Mouse (Mus musculus) liver, embryonic 12.5 days (tissue): ENCODE data around the gene Skil. TPM values are rescaled to one million over a fixed set of nuclear protein-coding genes. Genes with fewer than 3 reads are reported as not detected.

ENCODE experiments used
- ATAC-seq: fragments of 200-750 bp; cut with Nextera tagmentation; 2 replicates; pipeline ENCODE4 v1.8.0; 2017; ENCODE audit warnings: moderate number of reproducible peaks, mild to moderate bottlenecking, moderate library complexity
- H3K27ac ChIP-seq: fragments of 300-500 bp; sonication (generic); 2 replicates; pipeline ENCODE4 v1.5.1; 2016; ENCODE audit warnings: mild to moderate bottlenecking
- H3K27me3 ChIP-seq: fragments of 300-500 bp; sonication (generic); replicated peaks from 2 replicates; pipeline ENCODE4 v1.6.1; 2016; ENCODE audit warnings: mild to moderate bottlenecking, moderate library complexity
- H3K36me3 ChIP-seq: fragments of 300-500 bp; sonication (generic); 2 replicates; pipeline ENCODE4 v1.6.1; 2016; ENCODE audit warnings: mild to moderate bottlenecking, moderate library complexity
- H3K4me1 ChIP-seq: fragments of 300-500 bp; sonication (generic); 2 replicates; pipeline ENCODE4 v1.6.1; 2016
- H3K4me2 ChIP-seq: fragments of 300-500 bp; sonication (generic); 2 replicates; pipeline ENCODE4 v1.6.1; 2016; ENCODE audit warnings: mild to moderate bottlenecking, moderate library complexity
- H3K4me3 ChIP-seq: fragments of 300-500 bp; sonication (generic); 2 replicates; pipeline ENCODE4 v1.5.1; 2016; ENCODE audit warnings: mild to moderate bottlenecking, moderate library complexity
- H3K9ac ChIP-seq: fragments of 300-500 bp; sonication (generic); 2 replicates; pipeline ENCODE4 v1.6.1; 2016; ENCODE audit warnings: mild to moderate bottlenecking, moderate library complexity
- H3K9me3 ChIP-seq: fragments of 300-500 bp; sonication (generic); replicated peaks from 2 replicates; pipeline ENCODE4 v1.6.1; 2016; ENCODE audit warnings: mild to moderate bottlenecking, moderate library complexity
- WGBS: fragments of 180-500 bp; shearing (Covaris S2); methylation state at CpG from one replicate; pipeline ENCODE4 v1.1.7; 2016; ENCODE audit not compliant: insufficient replicate concordance; 5-methylcytosine and 5-hydroxymethylcytosine counted together
- polyA plus RNA-seq: library from polyadenylated mRNA; unstranded; fragments of >200 nt; fragmentation: Nextera tagmentation; extraction: Ambion mirVana; gene quantifications from 2 replicates; pipeline ENCODE4 v1.2.1, GENCODE M21; 2016

The Skil gene
- polyA plus RNA-seq, 1 experiment from 2014 or later, result 7.6 TPM

GRCm38 (mm10) chr3:31088789-31089775 is 5.8 kb upstream of the Skil start:
- H3K4me3 ChIP-seq, result no peak overlapping the region
- no peak overlapping the region for H3K9ac ChIP-seq
- WGBS, result 45% methylated on average over 10 of the region's 10 CpGs
- peaks cover 21% of the 10 kb centered on the region for H3K4me1 ChIP-seq
- no peak for ATAC-seq
- peaks cover 6% of the 10 kb centered on the region; the same call in 1 of the 2 replicates for H3K27me3 ChIP-seq
- no peaks in the 10 kb centered on the region for H3K9me3 ChIP-seq
- H3K36me3 ChIP-seq, result no peaks in the 10 kb centered on the region
- H3K27ac ChIP-seq, result no peak overlapping the region
- H3K4me2 ChIP-seq, result no peak overlapping the region

- WGBS, result 36% methylated on average over 7 of the region's 7 CpGs
- H3K36me3 ChIP-seq, result no peaks in the 10 kb centered on the region
- H3K9me3 ChIP-seq, result no peaks in the 10 kb centered on the region
- peaks cover 6% of the 10 kb centered on the region; the same call in 1 of the 2 replicates for H3K27me3 ChIP-seq
- no peak overlapping the region for H3K27ac ChIP-seq
- H3K4me2 ChIP-seq, result no peak overlapping the region
- peaks cover 21% of the 10 kb centered on the region for H3K4me1 ChIP-seq
- no peak overlapping the region for H3K9ac ChIP-seq
- ATAC-seq, result no peak
- no peak overlapping the region for H3K4me3 ChIP-seq
Measured at GRCm38 (mm10) chr3:31089956-31090355, 4.9 kb upstream of the Skil start.

GRCm38 (mm10) chr3:31093196-31093595 is 1.7 kb upstream of the Skil start:
- H3K4me1 ChIP-seq, result peaks cover 46% of the 10 kb centered on the region

DNA sequence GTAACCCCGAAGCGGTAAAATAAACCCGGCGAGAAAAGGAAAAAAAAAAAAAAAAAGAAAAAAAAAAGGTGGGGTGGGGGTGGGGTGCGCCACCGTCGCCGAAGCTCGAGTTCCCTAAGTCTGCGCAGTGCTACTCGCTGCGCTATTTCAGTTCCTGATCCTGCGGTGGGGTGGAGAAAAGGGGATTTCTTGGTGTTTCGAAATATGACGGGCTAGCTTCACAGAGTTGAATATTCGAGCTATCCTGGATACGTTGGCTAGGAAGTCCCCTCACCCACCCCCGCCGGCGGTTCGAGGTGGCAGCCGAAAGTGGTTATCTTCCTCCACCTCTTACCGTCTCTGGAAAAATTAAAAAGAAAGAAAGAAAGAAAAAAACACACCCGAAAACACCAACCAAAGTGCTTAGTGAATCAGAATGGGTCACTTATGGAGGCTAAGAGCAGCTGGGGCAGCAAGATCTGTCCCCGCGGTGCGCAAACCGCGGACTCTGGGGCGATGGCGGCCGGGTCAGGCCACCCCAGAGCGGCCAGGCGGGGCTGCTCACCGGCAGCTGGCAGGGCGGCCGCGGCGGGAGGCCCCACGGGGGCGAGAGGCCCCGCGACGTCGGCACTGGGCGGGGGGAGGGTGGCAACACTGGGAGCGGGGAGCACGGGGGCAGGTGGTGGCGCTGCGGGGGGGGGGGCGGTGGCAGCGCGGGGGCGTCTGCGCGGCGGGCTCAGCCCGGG is 1.1 kb upstream of the Skil start:
- Histone ChIP-seq H3K9ac (peak overlapping the region; percentile 98), H3K9me3 (no peaks in the 10 kb centered on the region), H3K4me3 (peak overlapping the region; percentile 88), H3K4me2 (peak overlapping the region; percentile 99), H3K27ac (peak overlapping the region; percentile 97), H3K36me3 (peaks cover 3% of the 10 kb centered on the region; the same call in 1 of the 2 replicates), H3K4me1 (peaks cover 46% of the 10 kb centered on the region), H3K27me3 (no peaks in the 10 kb centered on the region; the same call in 1 of the 2 replicates)
- WGBS, result under 1% methylated on average over 47 of the region's 58 CpGs
- peak; percentile 70 for ATAC-seq

More at GRCm38 (mm10) chr3:31093196-31093595, 1.7 kb upstream of the Skil start:
- H3K9ac ChIP-seq, result peak overlapping the region; percentile 98
- H3K4me3 ChIP-seq, result peak overlapping the region; percentile 88
- H3K36me3 ChIP-seq, result peaks cover 3% of the 10 kb centered on the region; the same call in 1 of the 2 replicates
- H3K9me3 ChIP-seq, result no peaks in the 10 kb centered on the region
- H3K27ac ChIP-seq, result peak overlapping the region; percentile 97; the same call in 1 of the 2 replicates
- 3% methylated on average over 13 of the region's 13 CpGs for WGBS
- H3K4me2 ChIP-seq, result peak overlapping the region; percentile 99
- no peaks in the 10 kb centered on the region; the same call in 1 of the 2 replicates for H3K27me3 ChIP-seq
- no peak for ATAC-seq

DNA sequence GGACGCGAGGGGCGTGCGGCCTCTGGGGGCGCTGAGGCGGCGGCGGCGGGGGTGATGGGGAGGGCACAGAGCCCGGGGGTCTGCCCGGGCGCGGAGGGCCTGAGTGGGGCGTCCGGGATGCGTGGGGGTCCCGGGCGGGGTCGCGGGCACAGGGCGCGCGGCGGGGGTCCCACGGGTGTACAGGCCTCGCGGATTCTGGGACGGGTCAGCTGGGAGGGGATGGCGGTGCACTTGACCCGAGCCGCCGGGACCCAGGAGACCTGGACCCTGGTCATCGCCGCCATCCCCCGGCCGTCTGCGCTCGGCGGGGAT is 277 bp downstream of the Skil start:
- peak overlapping the region; percentile 97 for H3K27ac ChIP-seq
- peaks cover 3% of the 10 kb centered on the region; the same call in 1 of the 2 replicates for H3K36me3 ChIP-seq
- peak overlapping the region; percentile 88 for H3K4me3 ChIP-seq
- no peaks in the 10 kb centered on the region; the same call in 1 of the 2 replicates for H3K27me3 ChIP-seq
- peak overlapping the region; percentile 99 for H3K4me2 ChIP-seq
- ATAC-seq, result no peak
- no peaks in the 10 kb centered on the region for H3K9me3 ChIP-seq
- 1% methylated on average over 20 of the region's 39 CpGs for WGBS
- peak overlapping the region; percentile 98 for H3K9ac ChIP-seq
- peaks cover 53% of the 10 kb centered on the region for H3K4me1 ChIP-seq

DNA sequence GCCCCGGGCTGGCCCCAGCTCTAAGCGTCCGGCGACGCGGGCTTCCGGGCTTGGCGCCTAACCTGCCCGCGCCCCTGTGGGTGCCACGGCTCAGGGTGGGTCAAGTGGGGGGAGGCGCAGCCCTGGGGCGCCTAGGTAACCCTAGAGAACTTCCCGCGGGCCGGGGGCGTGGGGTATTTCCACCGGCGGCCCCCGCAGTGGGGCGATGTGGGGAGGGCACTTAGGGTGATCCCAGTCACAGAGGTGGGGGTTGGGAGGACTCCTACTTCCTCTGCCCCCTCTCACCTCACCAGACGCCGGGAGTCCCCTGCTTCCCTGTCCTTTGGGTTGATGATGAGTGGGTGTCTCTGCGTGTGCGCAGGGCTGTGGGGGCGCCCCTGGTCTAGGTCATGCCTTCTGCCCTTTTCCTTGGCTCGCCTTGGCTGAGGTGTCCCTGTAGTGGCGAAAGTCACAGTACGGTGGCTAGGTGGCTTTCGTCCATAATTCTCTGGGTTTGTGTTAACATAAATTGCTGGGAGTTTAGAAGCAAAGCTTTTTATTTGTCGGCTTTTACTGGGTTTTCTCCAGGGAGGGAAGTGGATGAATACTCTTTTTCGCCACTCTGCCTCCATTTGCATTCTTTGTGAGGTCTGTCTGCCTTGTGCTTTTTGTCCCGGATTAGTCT is 765 bp downstream of the Skil start:
- ATAC-seq, result peak; percentile 3; the same call in 1 of the 2 replicates
- 1% methylated on average over 32 of the region's 33 CpGs for WGBS
- H3K36me3 ChIP-seq, result peaks cover 3% of the 10 kb centered on the region; the same call in 1 of the 2 replicates

GRCm38 (mm10) chr3:31096155-31097101 is 1.6 kb downstream of the Skil start:
- H3K4me1 ChIP-seq, result peaks cover 46% of the 10 kb centered on the region
- no peaks in the 10 kb centered on the region for H3K27me3 ChIP-seq
- peak overlapping the region; percentile 88 for H3K4me3 ChIP-seq
- 50% methylated on average over 10 of the region's 10 CpGs for WGBS
- peak overlapping the region; percentile 98 for H3K9ac ChIP-seq
- H3K36me3 ChIP-seq, result peaks cover 3% of the 10 kb centered on the region; the same call in 1 of the 2 replicates
- peak overlapping the region; percentile 99 for H3K4me2 ChIP-seq
- peak overlapping the region; percentile 97; the same call in 1 of the 2 replicates for H3K27ac ChIP-seq
- ATAC-seq, result no peak
- no peaks in the 10 kb centered on the region for H3K9me3 ChIP-seq

More for the DNA sequence above, 765 bp downstream of the Skil start:
- H3K9me3 ChIP-seq, result no peaks in the 10 kb centered on the region
- H3K4me1 ChIP-seq, result peaks cover 53% of the 10 kb centered on the region
- H3K27me3 ChIP-seq, result no peaks in the 10 kb centered on the region
- peak overlapping the region; percentile 99 for H3K4me2 ChIP-seq
- H3K27ac ChIP-seq, result peak overlapping the region; percentile 97
- peak overlapping the region; percentile 98 for H3K9ac ChIP-seq
- peak overlapping the region; percentile 88 for H3K4me3 ChIP-seq

DNA sequence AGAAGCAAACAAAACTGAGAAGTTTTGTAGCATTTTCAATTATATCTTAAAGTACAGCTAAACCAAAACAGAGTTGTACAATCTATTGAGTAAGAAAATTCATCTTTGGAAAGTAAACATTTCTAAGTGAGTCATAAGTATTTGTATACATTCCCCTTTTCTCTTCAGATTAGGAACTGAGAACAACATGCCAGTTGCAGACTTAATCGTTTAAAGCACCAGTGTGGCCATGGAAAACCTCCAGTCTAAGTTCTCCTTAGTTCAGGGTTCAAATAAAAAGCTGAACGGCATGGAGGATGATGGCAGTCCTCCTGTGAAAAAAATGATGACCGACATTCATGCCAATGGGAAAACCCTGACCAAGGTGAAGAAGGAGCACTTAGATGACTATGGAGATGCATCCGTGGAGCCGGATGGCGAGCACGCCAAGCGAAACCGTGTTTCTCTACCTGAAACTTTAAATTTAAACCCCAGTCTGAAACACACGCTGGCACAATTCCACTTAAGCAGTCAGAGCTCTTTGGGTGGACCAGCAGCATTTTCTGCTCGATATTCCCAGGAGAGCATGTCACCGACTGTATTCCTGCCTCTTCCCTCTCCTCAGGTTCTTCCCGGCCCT is 2.4 kb downstream of the Skil start:
- Histone ChIP-seq H3K27me3 (no peaks in the 10 kb centered on the region), H3K4me2 (no peak overlapping the region), H3K4me1 (peaks cover 41% of the 10 kb centered on the region), H3K9ac (no peak overlapping the region), H3K9me3 (no peaks in the 10 kb centered on the region), H3K4me3 (no peak overlapping the region), H3K36me3 (peaks cover 3% of the 10 kb centered on the region; the same call in 1 of the 2 replicates), H3K27ac (no peak overlapping the region)
- 84% methylated on average over 13 of the region's 13 CpGs for WGBS
- no peak for ATAC-seq

DNA sequence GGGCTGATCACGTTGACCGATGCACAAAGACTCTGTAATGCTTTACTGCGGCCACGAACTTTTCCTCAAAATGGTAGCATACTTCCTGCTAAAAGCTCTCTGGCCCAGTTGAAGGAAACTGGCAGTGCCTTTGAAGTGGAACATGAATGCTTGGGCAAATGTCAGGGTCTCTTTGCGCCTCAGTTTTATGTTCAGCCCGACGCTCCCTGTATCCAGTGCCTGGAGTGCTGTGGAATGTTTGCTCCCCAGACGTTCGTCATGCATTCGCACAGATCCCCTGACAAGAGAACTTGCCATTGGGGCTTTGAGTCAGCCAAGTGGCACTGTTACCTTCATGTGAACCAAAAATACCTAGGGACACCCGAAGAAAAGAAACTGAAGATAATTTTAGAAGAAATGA is 3.1 kb downstream of the Skil start:
- H3K9ac ChIP-seq, result no peak overlapping the region
- 75% methylated on average over 11 of the region's 11 CpGs for WGBS
- peaks cover 36% of the 10 kb centered on the region for H3K4me1 ChIP-seq
- H3K27ac ChIP-seq, result no peak overlapping the region
- H3K4me3 ChIP-seq, result no peak overlapping the region
- H3K36me3 ChIP-seq, result peaks cover 3% of the 10 kb centered on the region; the same call in 1 of the 2 replicates
- no peaks in the 10 kb centered on the region for H3K9me3 ChIP-seq
- H3K27me3 ChIP-seq, result no peaks in the 10 kb centered on the region
- 0 out of 2 replicates have a peak overlapping the region, but pooled peaks have one; percentile 5 for H3K4me2 ChIP-seq
- no peak for ATAC-seq

DNA sequence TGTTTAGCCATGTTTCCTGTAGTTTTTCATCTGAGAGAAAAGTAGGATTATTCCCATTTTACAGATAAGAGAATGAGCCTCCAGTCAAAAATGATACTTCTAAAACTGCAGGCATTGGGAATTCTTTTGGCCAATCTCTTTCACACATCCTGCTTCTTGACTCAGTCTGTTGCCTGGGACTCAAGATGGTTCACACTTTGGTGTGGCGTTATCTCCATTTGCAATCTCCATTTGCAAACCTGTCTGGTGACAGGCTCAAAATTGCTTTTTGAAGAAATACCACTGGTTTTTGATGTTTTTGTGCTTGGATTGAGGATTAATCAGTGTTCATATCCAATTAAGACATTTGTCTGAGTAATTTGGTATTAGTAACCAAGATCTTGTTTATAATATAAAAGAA is 3.7 kb downstream of the Skil start:
- Histone ChIP-seq H3K4me3 (no peak overlapping the region), H3K36me3 (peaks cover 3% of the 10 kb centered on the region; the same call in 1 of the 2 replicates), H3K4me1 (peaks cover 32% of the 10 kb centered on the region), H3K9ac (no peak overlapping the region), H3K9me3 (no peaks in the 10 kb centered on the region), H3K4me2 (no peak overlapping the region), H3K27ac (no peak overlapping the region), H3K27me3 (no peaks in the 10 kb centered on the region)
- ATAC-seq, result no peak
- 80% methylated on average over 1 of the region's 1 CpGs for WGBS
